Mouse (Mus musculus) MEL (cell line): ENCODE results near the gene Gpr19. TPM values are rescaled to one million over a fixed set of nuclear protein-coding genes. Genes with fewer than 3 reads are reported as not detected.

Source experiments
- DNase-seq: peaks from one replicate; pipeline ENCODE4 v3.0.0; 2011; ENCODE audit warnings: low read depth, low spot score
- H3K27ac ChIP-seq: 2 replicates; pipeline ENCODE4 v1.5.1; 2012; ENCODE audit warnings: low read depth, mild to moderate bottlenecking, control low read depth, low read length, moderate library complexity; ENCODE audit not compliant: control insufficient read depth
- H3K27me3 ChIP-seq, 2 experiments: fragments of 150-350 bp in 1 of 2; sonication (generic) in 1 of 2; 2 replicates each; pipeline ENCODE4 v1.6.1; 2012; ENCODE audit warnings: low read length in 2 of 2, mild to moderate bottlenecking in 2 of 2, improper control_type of control experiment in 1 of 2, moderate library complexity in 1 of 2; ENCODE audit not compliant: insufficient read depth in 2 of 2, control insufficient read depth in 1 of 2
- H3K36me3 ChIP-seq, 2 experiments: 2 replicates each; pipeline ENCODE4 v1.6.1; 2012 to 2014; ENCODE audit warnings: low read length in 2 of 2, improper control_type of control experiment in 1 of 2, inconsistent platforms in 1 of 2, mild to moderate bottlenecking in 1 of 2; ENCODE audit not compliant: insufficient read depth in 2 of 2, control insufficient read depth in 1 of 2
- H3K4me1 ChIP-seq, 2 experiments: fragments of 150-350 bp in 1 of 2; sonication (generic) in 1 of 2; 2 replicates each; pipeline ENCODE4 v1.6.1; 2012; ENCODE audit warnings: low read length in 2 of 2, improper control_type of control experiment in 1 of 2, mild to moderate bottlenecking in 1 of 2; ENCODE audit not compliant: insufficient read depth in 2 of 2, control insufficient read depth in 1 of 2
- H3K4me3 ChIP-seq, 2 experiments: fragments of 150-350 bp in 1 of 2; sonication (generic) in 1 of 2; 2 replicates each; pipeline ENCODE4 v1.5.1; 2012; ENCODE audit warnings: low read depth in 2 of 2, low read length in 2 of 2, mild to moderate bottlenecking in 2 of 2, moderate library complexity in 2 of 2, control low read depth in 1 of 2, improper control_type of control experiment in 1 of 2; ENCODE audit not compliant: control insufficient read depth in 1 of 2, insufficient read depth in 1 of 2
- H3K79me2 ChIP-seq: 2 replicates; pipeline ENCODE4 v1.6.1; 2012; ENCODE audit warnings: mild to moderate bottlenecking, low read length, moderate library complexity; ENCODE audit not compliant: control insufficient read depth, poor library complexity, insufficient read depth
- H3K9ac ChIP-seq: 2 replicates; pipeline ENCODE4 v1.6.1; 2012; ENCODE audit warnings: low read depth, mild to moderate bottlenecking, control low read depth, low read length, moderate library complexity; ENCODE audit not compliant: control insufficient read depth, poor library complexity, severe bottlenecking
- H3K9me3 ChIP-seq: fragments of 150-350 bp; sonication (generic); replicated peaks from 2 replicates; pipeline ENCODE4 v1.6.1; 2012; ENCODE audit warnings: mild to moderate bottlenecking, low read length, improper control_type of control experiment, moderate library complexity; ENCODE audit not compliant: insufficient read depth
- BHLHE40 ChIP-seq: IDR thresholded peaks from 2 replicates; pipeline ENCODE4 v1.6.1; 2012; ENCODE audit warnings: low read depth, mild to moderate bottlenecking, inconsistent platforms, low read length, improper control_type of control experiment, borderline replicate concordance
- CHD2 ChIP-seq: IDR thresholded peaks from 2 replicates; pipeline ENCODE4 v1.6.1; 2011; ENCODE audit warnings: low read length, improper control_type of control experiment
- CTCF ChIP-seq, 3 experiments: IDR thresholded peaks in 2 of 3; conservative IDR thresholded peaks in 1 of 3; 2 replicates each; pipeline ENCODE4 v1.5.1; 2011 to 2012; ENCODE audit warnings: low read length in 3 of 3, low read depth in 2 of 3, mild to moderate bottlenecking in 2 of 3, improper control_type of control experiment in 1 of 3, inconsistent platforms in 1 of 3, mixed read lengths in 1 of 3, moderate library complexity in 1 of 3; ENCODE audit not compliant: control insufficient read depth in 1 of 3, insufficient read depth in 1 of 3, poor library complexity in 1 of 3, severe bottlenecking in 1 of 3
- E2F4 ChIP-seq: IDR thresholded peaks from 2 replicates; pipeline ENCODE4 v1.6.1; 2011; ENCODE audit warnings: low read depth, low read length, improper control_type of control experiment, borderline replicate concordance
- ELF1 ChIP-seq: IDR thresholded peaks from 2 replicates; pipeline ENCODE4 v1.6.1; 2014; ENCODE audit warnings: low read depth, mild to moderate bottlenecking, inconsistent platforms, low read length, improper control_type of control experiment, moderate library complexity
- EP300 ChIP-seq, 2 experiments: IDR thresholded peaks; 2 replicates each; pipeline ENCODE4 v1.6.1; 2011; ENCODE audit warnings: improper control_type of control experiment in 2 of 2, low read length in 2 of 2, low read depth in 1 of 2, mild to moderate bottlenecking in 1 of 2
- GATA1 ChIP-seq: IDR thresholded peaks from 2 replicates; pipeline ENCODE4 v1.6.1; 2011; ENCODE audit warnings: low read depth, low read length, improper control_type of control experiment
- JUND ChIP-seq: IDR thresholded peaks from 2 replicates; pipeline ENCODE4 v1.6.1; 2011; ENCODE audit warnings: low read depth, mild to moderate bottlenecking, improper control_type of control experiment, low read length
- KAT2A ChIP-seq: conservative IDR thresholded peaks from 2 replicates; pipeline ENCODE4 v1.6.1; 2012; ENCODE audit warnings: low read depth, low read length, improper control_type of control experiment, inconsistent platforms
- MAFK ChIP-seq: IDR thresholded peaks from 2 replicates; pipeline ENCODE4 v1.6.1; 2011; ENCODE audit warnings: low read depth, mild to moderate bottlenecking, low read length, improper control_type of control experiment, borderline replicate concordance
- MEF2A ChIP-seq: IDR thresholded peaks from 2 replicates; pipeline ENCODE4 v1.6.1; 2014; ENCODE audit warnings: low read depth, mild to moderate bottlenecking, inconsistent platforms, low read length, improper control_type of control experiment; ENCODE audit not compliant: poor library complexity, insufficient replicate concordance, severe bottlenecking; ENCODE audit errors: extremely low read depth
- POLR2A ChIP-seq, 2 experiments: IDR thresholded peaks; 2 replicates each; pipeline ENCODE4 v1.6.1; 2011 to 2012; ENCODE audit warnings: low read length in 2 of 2, mild to moderate bottlenecking in 2 of 2, control low read depth in 1 of 2, improper control_type of control experiment in 1 of 2, low read depth in 1 of 2, moderate library complexity in 1 of 2; ENCODE audit not compliant: control insufficient read depth in 1 of 2, insufficient read depth in 1 of 2, poor library complexity in 1 of 2
- POLR2AphosphoS2 ChIP-seq: IDR thresholded peaks from 2 replicates; pipeline ENCODE4 v1.6.1; 2011; ENCODE audit warnings: low read length, improper control_type of control experiment
- POLR2AphosphoS5 ChIP-seq: IDR thresholded peaks from 2 replicates; pipeline ENCODE4 v1.6.1; 2012; ENCODE audit warnings: low read depth, borderline replicate concordance, mild to moderate bottlenecking, inconsistent platforms, low read length, moderate library complexity, mixed read lengths
- RAD21 ChIP-seq: IDR thresholded peaks from 2 replicates; pipeline ENCODE4 v1.6.1; 2011; ENCODE audit warnings: mild to moderate bottlenecking, low read depth, low read length, improper control_type of control experiment
- RCOR1 ChIP-seq: IDR thresholded peaks from 2 replicates; pipeline ENCODE4 v1.6.1; 2012; ENCODE audit warnings: low read depth, mild to moderate bottlenecking, inconsistent platforms, low read length, improper control_type of control experiment
- SMC3 ChIP-seq: IDR thresholded peaks from 2 replicates; pipeline ENCODE4 v1.6.1; 2011; ENCODE audit warnings: low read depth, low read length, improper control_type of control experiment
- TAL1 ChIP-seq: IDR thresholded peaks from 2 replicates; pipeline ENCODE4 v1.6.1; 2012; ENCODE audit warnings: mild to moderate bottlenecking, inconsistent platforms, low read length, moderate library complexity, mixed read lengths
- UBTF ChIP-seq: IDR thresholded peaks from 2 replicates; pipeline ENCODE4 v1.6.1; 2012; ENCODE audit warnings: low read depth, mild to moderate bottlenecking, inconsistent platforms, low read length, improper control_type of control experiment, moderate library complexity, borderline replicate concordance; ENCODE audit not compliant: insufficient read depth
- USF1 ChIP-seq: IDR thresholded peaks from 2 replicates; pipeline ENCODE4 v1.6.1; 2014; ENCODE audit warnings: low read depth, mild to moderate bottlenecking, inconsistent platforms, low read length, improper control_type of control experiment, moderate library complexity
- ZC3H11A ChIP-seq: IDR thresholded peaks from 2 replicates; pipeline ENCODE4 v1.6.1; 2012; ENCODE audit warnings: low read depth, mild to moderate bottlenecking, inconsistent platforms, low read length, improper control_type of control experiment
- ZNF384 ChIP-seq: IDR thresholded peaks from 2 replicates; pipeline ENCODE4 v1.6.1; 2012; ENCODE audit warnings: low read depth, mild to moderate bottlenecking, inconsistent platforms, low read length, improper control_type of control experiment
- polyA plus RNA-seq, 2 experiments: library from polyadenylated mRNA; stranded (reverse) in 1 of 2; unstranded in 1 of 2; fragments of >175 nt in 1 of 2; fragments of >200 nt in 1 of 2; gene quantifications; 2 replicates each; pipeline versions ENCODE4 v1.2.1 to v1.2.4; 2012; ENCODE audit warnings: low replicate concordance in 2 of 2, low read depth in 1 of 2; ENCODE audit not compliant: insufficient read length in 2 of 2, insufficient read depth in 1 of 2, missing spikeins in 1 of 2
- total RNA-seq: library from RNA; depleted of rRNA; stranded (reverse); fragments of 300-350 nt; gene quantifications from 2 replicates; pipeline ENCODE4 v1.2.3, GENCODE M21; 2012

The Gpr19 gene
- total and polyA plus RNA-seq, 3 experiments, result 8.4 to 11.7 TPM; not detected in 1

DNA sequence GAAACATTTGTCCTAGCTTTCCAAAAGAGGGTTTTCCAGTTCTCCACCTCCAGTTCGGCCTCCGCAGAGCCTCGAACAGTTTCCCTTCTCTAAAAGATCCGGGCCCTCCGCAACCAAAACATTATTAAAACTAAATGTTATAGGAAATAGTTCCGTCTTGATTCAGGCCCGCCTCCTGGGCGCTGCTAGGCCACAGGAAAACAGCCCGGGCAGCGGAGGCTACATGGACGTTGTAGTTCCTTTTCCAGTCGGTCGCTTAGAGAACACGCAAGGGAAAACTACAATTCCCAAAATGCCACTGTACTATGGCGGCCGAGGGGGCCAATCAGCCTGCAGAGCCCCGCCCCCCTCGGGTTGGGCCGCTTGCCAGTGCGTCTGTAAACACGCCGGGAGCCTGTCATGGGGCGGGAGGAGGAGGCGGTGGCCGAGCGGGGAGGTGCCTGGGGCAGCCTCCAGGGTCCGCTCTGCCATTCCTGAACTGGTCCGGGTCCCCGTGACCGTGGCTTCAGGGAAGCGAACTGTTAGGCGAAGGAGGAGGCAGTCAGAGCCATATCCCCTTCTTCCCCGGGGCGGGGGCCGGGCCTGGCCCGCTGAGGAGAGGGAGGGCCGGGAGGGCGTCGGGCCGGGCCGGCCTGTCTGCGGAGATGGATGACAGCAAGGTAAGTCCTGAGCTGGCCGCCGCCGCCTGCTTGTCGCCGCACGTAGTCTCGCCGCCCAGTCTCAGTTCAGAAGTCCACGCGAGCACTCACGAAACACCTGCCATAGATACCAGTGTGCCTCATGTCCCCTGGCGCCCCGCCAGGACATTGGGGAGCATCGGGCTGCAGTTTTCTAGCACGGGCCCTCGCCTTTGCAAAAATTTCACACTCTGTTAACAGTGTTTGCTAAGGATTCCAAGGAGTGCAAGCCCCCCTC is 68.3 kb downstream of the Gpr19 start, which contains the start of gene Crebl2 (continued):
- TF ChIP-seq ZC3H11A (no peak), ZNF384 (peak; percentile 51), TAL1 (no peak), UBTF (0 out of 2 replicates have a peak, but pooled peaks have one; percentile 66), POLR2A (IDR thresholded peaks at IDR 0.05; ENCODE audit: control insufficient read depth in 1 of 2, insufficient read depth in 1 of 2, low read depth in 1 of 2, low read length in 2 of 2, poor library complexity in 1 of 2) (peak; percentile 41 to 59)

DNA sequence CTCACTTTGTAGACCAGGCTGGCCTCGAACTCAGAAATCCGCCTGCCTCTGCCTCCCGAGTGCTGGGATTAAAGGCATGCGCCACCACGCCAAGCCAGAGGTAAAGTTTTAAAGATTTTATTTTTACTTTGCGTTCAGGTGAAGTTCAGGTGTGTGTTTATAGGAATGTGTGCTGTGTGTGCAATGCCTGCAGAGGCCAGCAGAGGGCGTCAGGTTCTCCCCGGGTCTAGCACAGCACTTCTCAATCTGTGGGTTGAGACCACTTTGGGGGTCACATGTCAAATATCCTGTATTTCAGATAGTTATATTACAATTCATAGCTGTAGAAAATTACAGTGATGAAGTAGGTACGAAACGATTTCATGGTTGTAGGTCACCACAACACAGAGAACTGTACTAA is 75.5 kb downstream of the Gpr19 start:
- no peaks in the 10 kb centered on the region for H3K4me1 ChIP-seq
- no peaks in the 10 kb centered on the region for H3K9me3 ChIP-seq
- peak; percentile 34 for DNase-seq
- H3K27me3 ChIP-seq, result peaks cover 3 to 5% of the 10 kb centered on the region in 2 experiments; a peak in 3 of 4 replicates
- H3K27ac ChIP-seq, result no peak overlapping the region
- H3K4me3 ChIP-seq, result no peak overlapping the region
- H3K79me2 ChIP-seq, result no peaks in the 10 kb centered on the region
- no peak overlapping the region for H3K9ac ChIP-seq
- no peaks in the 10 kb centered on the region for H3K36me3 ChIP-seq
- TF ChIP-seq E2F4, result no peak
- no peak for TF ChIP-seq ZNF384
- TF ChIP-seq MAFK, result no peak
- peak; percentile 72 to 90 (median 84) for TF ChIP-seq CTCF (IDR thresholded peaks at IDR 0.05 in 2 of 3, conservative IDR thresholded peaks at IDR 0.05 in 1 of 3; ENCODE audit: control insufficient read depth in 1 of 3, insufficient read depth in 1 of 3, low read depth in 2 of 3, low read length in 3 of 3, poor library complexity in 1 of 3, severe bottlenecking in 1 of 3)
- TF ChIP-seq UBTF, result no peak
- TF ChIP-seq MEF2A, result no peak
- TF ChIP-seq RAD21, result peak; percentile 17; the same call in 1 of the 2 replicates
- TF ChIP-seq POLR2AphosphoS2, result no peak
- TF ChIP-seq EP300 (IDR thresholded peaks at IDR 0.05; ENCODE audit: low read depth in 1 of 2, low read length in 2 of 2), result no peak
- peak; percentile 62 for TF ChIP-seq SMC3
- no peak for TF ChIP-seq POLR2AphosphoS5
- TF ChIP-seq USF1, result no peak
- TF ChIP-seq RCOR1, result no peak
- no peak for TF ChIP-seq BHLHE40
- TF ChIP-seq CHD2, result no peak
- no peak for TF ChIP-seq GATA1
- no peak for TF ChIP-seq ELF1
- TF ChIP-seq KAT2A, result no peak
- no peak for TF ChIP-seq JUND
